Mouse (Mus musculus): ENCODE data around the gene H2-K1. TPM values are rescaled to one million over a fixed set of nuclear protein-coding genes. Genes with fewer than 3 reads are reported as not detected.
"Not testable (repeated sequence)": the region's sequence is repeated elsewhere in the genome, so short reads cannot be mapped to it uniquely, and the experiment has no call there.

Gene H2-K1
- polyA plus RNA-seq, 1 experiment from 2014 or later: 19.8 TPM

DNA sequence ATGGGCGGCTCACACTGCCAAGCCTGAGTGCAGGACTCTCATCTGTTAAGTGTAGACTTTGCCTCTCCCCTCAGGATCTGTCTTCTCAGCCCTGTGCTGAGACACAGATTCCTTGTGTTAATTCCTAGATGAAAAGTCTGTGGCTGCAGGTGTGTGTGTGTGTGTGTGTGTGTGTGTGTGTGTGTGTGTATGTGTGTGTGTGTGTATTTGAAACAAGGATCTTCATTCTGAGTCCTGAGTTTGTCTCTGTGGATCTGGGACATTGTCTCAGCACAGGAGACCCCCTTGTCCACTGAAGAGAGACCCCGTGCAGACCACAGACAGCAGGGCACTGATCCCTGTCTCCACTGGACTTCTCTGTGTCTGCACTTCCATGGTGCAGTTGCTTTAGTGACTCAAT is 649 bp upstream of the H2-K1 start:
- Histone ChIP-seq H3K4me1 (peaks cover 14% of the 10 kb centered on the region), H3K4me2 (peak overlapping the region; percentile 97; the same call in 1 of the 2 replicates), H3K4me3 (replicated peaks) (peak overlapping the region; percentile 53; the same call in 1 of the 2 replicates), H3K27me3 (replicated peaks) (peaks cover 35% of the 10 kb centered on the region)
- H3K9me3 ChIP-seq (replicated peaks); H3K9ac ChIP-seq (replicated peaks); H3K27ac ChIP-seq (replicated peaks); ATAC-seq (ENCODE audit: low FRiP score); H3K36me3 ChIP-seq: not testable (repeated sequence)
- WGBS: 59% methylated on average over 2 of the region's 2 CpGs

DNA sequence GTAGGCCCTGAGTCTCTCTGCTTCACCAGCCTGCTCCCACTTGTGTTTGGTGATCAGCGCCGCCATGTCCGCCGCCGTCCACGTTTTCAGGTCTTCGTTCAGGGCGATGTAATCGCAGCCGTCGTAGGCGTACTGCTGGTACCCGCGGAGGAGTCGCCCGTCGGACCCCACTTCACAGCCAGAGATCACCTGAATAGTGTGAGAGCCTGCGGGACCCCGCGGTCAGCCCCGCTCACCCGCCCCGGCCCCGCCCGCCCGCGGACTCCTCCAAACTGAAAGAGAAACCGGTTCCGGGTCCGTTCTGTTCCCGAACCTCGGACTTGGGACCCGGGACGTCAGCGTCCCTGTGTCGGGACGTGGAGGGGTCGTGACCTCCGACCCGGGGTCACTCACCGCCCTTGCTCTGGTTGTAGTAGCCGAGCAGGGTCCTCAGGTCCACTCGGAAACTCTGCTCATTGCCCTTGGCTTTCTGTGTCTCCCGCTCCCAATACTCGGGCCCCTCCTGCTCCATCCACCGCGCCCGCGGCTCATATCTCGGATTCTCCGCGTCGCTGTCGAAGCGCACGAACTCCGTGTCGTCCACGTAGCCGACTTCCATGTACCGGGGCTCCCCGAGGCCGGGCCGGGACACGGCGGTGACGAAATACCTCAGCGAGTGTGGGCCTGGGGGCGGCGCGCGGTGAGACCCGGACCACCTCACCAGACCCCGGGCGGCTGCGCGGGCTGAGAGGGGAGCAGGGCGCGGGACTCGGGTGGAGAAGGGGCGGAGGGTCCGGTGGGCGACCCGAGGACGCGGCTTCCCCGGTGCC is 602 bp downstream of the H2-K1 start:
- WGBS: 2% methylated on average over 86 of the region's 87 CpGs

DNA sequence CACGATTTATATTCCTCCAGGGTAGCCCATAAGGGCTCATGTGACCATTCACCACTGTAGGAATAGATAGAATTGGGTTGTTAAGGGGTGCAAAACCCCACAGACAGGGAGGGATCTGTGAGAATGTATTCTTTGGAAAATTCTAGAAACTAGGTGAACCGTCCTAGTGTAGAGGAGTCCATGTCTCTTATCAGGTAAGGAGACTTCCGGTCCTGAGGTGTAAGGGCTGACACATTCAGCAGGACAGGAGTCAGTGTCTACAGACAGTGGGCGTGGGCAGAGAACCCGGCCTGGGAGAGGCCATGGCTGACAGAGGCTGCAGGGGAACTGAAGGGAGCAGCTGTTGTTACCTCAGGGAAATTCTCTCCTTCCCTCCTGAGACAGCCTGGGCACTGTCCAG is 1.4 kb downstream of the H2-K1 start:
- H3K4me1 ChIP-seq: peaks cover 14% of the 10 kb centered on the region
- not testable (repeated sequence) for H3K4me3 ChIP-seq (replicated peaks); ATAC-seq (ENCODE audit: low FRiP score); H3K9me3 ChIP-seq (replicated peaks); H3K27ac ChIP-seq (replicated peaks); H3K9ac ChIP-seq (replicated peaks); H3K36me3 ChIP-seq; H3K4me2 ChIP-seq
- 67% methylated on average over 5 of the region's 5 CpGs for WGBS
- H3K27me3 ChIP-seq (replicated peaks): peaks cover 35% of the 10 kb centered on the region

More for the DNA sequence above, 602 bp downstream of the H2-K1 start:
- H3K4me1 ChIP-seq: peaks cover 14% of the 10 kb centered on the region
- H3K36me3 ChIP-seq: no peaks in the 10 kb centered on the region
- peak overlapping the region; percentile 53 for H3K4me3 ChIP-seq (replicated peaks)
- peak; percentile 69; the same call in 1 of the 2 replicates for ATAC-seq (ENCODE audit: low FRiP score)
- no peak overlapping the region for H3K27ac ChIP-seq (replicated peaks)
- H3K4me2 ChIP-seq: peak overlapping the region; percentile 97
- H3K27me3 ChIP-seq (replicated peaks): peaks cover 35% of the 10 kb centered on the region
- peak overlapping the region; percentile 47 for H3K9ac ChIP-seq (replicated peaks)
- H3K9me3 ChIP-seq (replicated peaks): no peaks in the 10 kb centered on the region

DNA sequence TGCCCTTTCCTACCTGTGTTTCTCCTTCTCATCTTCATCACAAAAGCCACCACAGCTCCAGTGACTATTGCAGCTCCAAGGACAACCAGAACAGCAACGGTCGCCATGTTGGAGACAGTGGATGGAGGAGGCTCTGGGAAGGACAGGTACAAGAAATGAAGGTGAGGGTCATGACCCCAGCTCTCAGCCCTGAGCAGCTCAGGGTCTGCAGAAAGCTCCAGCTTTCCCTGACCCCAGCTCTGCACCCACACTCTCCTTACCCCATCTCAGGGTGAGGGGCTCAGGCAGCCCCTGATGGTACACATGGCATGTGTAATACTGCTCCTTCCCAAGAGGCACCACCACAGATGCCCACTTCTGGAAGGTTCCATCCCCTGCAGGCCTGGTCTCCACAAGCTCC is 3.1 kb downstream of the H2-K1 start:
- WGBS: 83% methylated on average over 2 of the region's 2 CpGs
- H3K27ac ChIP-seq (replicated peaks); ATAC-seq (ENCODE audit: low FRiP score); H3K9ac ChIP-seq (replicated peaks); H3K4me2 ChIP-seq; H3K36me3 ChIP-seq; H3K9me3 ChIP-seq (replicated peaks); H3K4me3 ChIP-seq (replicated peaks): not testable (repeated sequence)
- peaks cover 14% of the 10 kb centered on the region for H3K4me1 ChIP-seq
- H3K27me3 ChIP-seq (replicated peaks): peaks cover 32% of the 10 kb centered on the region

DNA sequence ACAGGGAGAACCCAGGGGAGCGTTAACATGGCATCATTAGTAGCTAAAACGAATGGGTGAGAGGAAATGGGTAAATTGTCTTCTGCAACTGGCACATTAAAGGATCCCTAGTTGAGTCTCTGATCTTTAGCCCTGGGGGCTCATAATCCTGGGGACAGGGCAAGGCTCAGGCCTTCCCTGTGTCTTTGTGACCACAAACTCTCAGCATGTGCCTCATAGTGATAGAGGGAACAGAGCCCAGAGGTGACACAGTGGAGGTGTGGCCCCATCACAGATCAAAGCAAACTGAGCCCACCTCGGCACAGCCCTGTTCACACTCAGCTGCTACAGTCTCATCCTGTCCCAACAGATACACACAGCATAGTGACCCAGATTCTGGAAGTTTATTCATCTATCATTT is 4.5 kb downstream of the H2-K1 start:
- WGBS: 66% methylated on average over 3 of the region's 3 CpGs
- H3K36me3 ChIP-seq: no peaks in the 10 kb centered on the region
- H3K4me1 ChIP-seq: peaks cover 16% of the 10 kb centered on the region
- H3K9me3 ChIP-seq (replicated peaks): no peaks in the 10 kb centered on the region
- H3K27me3 ChIP-seq (replicated peaks): peaks cover 20% of the 10 kb centered on the region
- H3K27ac ChIP-seq (replicated peaks): no peak overlapping the region
- ATAC-seq (ENCODE audit: low FRiP score): no peak
- H3K4me3 ChIP-seq (replicated peaks): no peak overlapping the region
- H3K9ac ChIP-seq (replicated peaks): no peak overlapping the region
- H3K4me2 ChIP-seq: no peak overlapping the region

DNA sequence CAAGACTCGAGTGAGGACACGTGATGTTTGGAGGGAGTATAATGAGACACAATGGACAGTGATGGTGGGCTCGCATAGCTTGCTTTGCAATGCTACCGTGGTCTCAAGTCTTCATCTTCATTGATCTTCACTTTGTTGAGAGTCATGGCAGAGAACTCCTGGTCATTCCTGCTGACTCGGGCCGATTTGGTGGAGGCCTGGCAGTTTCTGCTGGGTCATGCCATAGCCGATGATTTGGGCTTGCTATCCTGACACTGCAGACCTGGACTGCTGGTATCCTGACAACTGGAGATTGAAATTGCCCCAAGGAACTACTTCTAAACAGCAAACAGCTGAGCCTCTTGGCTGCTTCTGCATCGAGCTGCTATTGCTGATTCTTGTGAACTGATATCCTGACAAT is 5.2 kb downstream of the H2-K1 start:
- Histone ChIP-seq H3K4me1 (peaks cover 11% of the 10 kb centered on the region), H3K9ac (replicated peaks) (no peak overlapping the region), H3K27ac (replicated peaks) (no peak overlapping the region), H3K4me3 (replicated peaks) (no peak overlapping the region), H3K4me2 (no peak overlapping the region), H3K9me3 (replicated peaks) (no peaks in the 10 kb centered on the region), H3K27me3 (replicated peaks) (peaks cover 13% of the 10 kb centered on the region), H3K36me3 (no peaks in the 10 kb centered on the region)
- ATAC-seq (ENCODE audit: low FRiP score): no peak
- 91% methylated on average over 8 of the region's 8 CpGs for WGBS

DNA sequence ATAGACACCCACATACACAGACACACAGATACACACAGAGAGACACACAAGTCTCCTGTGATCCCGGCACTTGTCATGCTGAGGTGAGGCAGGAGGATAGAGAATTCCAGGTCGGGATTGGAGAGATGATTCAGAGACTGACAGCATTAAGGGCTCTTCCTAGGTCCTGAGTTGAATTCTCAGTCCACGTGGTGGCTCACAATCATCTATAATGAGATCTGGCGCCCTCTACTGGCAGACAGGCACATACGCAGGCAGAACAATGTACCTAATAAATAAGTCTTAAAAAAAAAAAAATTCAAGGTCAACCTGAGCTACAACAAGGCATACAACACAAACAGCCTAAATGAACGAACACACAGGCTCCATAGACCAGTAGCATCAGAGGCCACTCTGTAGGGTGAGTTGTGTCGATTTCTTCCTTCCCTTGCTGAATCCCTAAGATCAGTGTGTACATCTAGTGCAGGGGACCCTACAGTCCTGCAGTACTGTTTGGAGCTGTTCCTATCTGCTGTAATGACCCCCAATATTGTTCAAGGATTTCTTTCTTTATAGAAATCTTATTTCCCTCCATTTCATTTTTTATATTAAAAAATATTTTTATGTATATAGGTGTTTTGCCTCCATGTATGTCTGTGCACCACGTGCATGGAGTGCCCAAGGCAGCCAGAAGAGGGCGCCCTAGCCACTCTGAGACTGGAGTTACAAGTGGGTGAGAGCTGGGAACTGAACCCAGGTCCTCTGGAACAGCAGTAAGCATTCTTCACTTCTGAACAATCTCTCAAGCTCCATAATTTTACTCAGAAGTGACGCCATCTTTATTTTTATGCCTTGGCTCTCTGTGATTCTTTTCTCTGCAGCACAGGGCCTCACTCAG is 8.1 kb downstream of the H2-K1 start:
- H3K4me1 ChIP-seq: 0 out of 2 replicates have a peak, but pooled peaks cover 2% of the 10 kb centered on the region
- ATAC-seq (ENCODE audit: low FRiP score): peak; percentile 59; the same call in 1 of the 2 replicates
- no peak overlapping the region for H3K4me3 ChIP-seq (replicated peaks)
- no peaks in the 10 kb centered on the region for H3K36me3 ChIP-seq
- H3K27ac ChIP-seq (replicated peaks): no peak overlapping the region
- 38% methylated on average over 10 of the region's 10 CpGs for WGBS
- no peaks in the 10 kb centered on the region for H3K9me3 ChIP-seq (replicated peaks)
- H3K9ac ChIP-seq (replicated peaks): no peak overlapping the region
- 0 out of 2 replicates have a peak, but pooled peaks cover 3% of the 10 kb centered on the region for H3K27me3 ChIP-seq (replicated peaks)
- 0 out of 2 replicates have a peak overlapping the region, but pooled peaks have one; percentile 23 for H3K4me2 ChIP-seq

DNA sequence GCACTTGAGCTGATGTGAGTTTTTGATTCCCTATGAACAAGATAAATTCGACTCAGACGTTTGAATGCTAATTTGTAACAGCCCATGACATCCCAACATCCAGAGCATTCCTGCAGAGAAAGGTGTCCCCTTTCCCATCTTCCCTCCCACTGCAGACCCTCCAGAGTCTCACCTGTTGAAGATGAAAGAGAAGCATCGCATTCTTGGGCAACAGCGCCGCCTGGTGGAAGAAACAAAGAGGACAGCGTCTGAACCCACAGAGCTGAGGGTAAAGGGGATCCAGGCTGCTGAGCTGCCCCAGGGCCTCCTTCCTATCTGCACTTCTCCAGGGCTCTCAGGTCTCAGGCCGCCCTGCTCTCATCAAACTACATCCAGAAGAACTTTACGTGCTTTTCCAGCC is 18.0 kb downstream of the H2-K1 start:
- H3K27ac ChIP-seq (replicated peaks): peak overlapping the region; percentile 93
- not testable (repeated sequence) for H3K9ac ChIP-seq (replicated peaks); H3K9me3 ChIP-seq (replicated peaks); H3K36me3 ChIP-seq; ATAC-seq (ENCODE audit: low FRiP score)
- H3K27me3 ChIP-seq (replicated peaks): peaks cover 32% of the 10 kb centered on the region
- peak overlapping the region; percentile 67 for H3K4me2 ChIP-seq
- 7% methylated on average over 8 of the region's 8 CpGs for WGBS
- peak overlapping the region; percentile 58 for H3K4me3 ChIP-seq (replicated peaks)
- peaks cover 29% of the 10 kb centered on the region for H3K4me1 ChIP-seq

DNA sequence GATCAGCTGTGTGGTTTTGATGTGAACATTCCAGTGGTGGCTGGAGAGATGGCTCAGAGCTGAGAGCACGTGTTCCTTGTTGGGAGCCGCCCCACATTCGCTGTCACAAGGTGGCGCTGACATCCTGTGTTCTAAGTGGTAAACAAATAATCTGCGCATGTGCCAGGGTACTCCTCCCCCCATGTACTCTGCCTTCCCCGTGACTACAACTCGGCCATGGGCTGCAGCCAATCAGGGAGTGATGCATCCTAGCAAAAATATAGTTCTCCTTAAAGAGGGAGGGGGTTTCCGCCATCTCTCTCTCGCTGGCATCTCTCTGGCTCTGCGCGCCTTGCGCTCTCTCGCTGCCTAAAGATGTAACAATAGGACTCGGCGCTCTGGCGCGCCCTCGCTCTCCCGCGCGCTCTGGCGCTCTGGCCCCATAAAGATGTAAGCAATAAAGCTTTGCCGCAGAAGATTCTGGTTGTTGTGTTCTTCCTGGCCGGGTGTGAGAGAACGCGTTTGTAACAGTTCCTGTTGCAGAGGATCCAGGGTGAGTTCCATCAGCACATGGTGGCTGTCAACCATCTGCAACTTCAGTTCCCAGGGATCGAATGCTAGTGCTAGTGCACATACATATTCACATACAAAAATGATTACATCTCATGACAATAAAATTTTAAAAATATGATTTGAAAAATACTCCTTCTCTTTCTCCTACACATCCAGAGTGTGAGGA is 18.8 kb downstream of the H2-K1 start:
- Histone ChIP-seq H3K27ac (replicated peaks) (peak overlapping the region; percentile 93), H3K9ac (replicated peaks) (peak overlapping the region; percentile 68), H3K4me2 (peak overlapping the region; percentile 67), H3K4me3 (replicated peaks) (peak overlapping the region; percentile 58), H3K27me3 (replicated peaks) (peaks cover 40% of the 10 kb centered on the region), H3K4me1 (peaks cover 29% of the 10 kb centered on the region)
- H3K9me3 ChIP-seq (replicated peaks); H3K36me3 ChIP-seq: not testable (repeated sequence)
- WGBS: under 1% methylated on average over 27 of the region's 27 CpGs
- ATAC-seq (ENCODE audit: low FRiP score): peak; percentile 97

DNA sequence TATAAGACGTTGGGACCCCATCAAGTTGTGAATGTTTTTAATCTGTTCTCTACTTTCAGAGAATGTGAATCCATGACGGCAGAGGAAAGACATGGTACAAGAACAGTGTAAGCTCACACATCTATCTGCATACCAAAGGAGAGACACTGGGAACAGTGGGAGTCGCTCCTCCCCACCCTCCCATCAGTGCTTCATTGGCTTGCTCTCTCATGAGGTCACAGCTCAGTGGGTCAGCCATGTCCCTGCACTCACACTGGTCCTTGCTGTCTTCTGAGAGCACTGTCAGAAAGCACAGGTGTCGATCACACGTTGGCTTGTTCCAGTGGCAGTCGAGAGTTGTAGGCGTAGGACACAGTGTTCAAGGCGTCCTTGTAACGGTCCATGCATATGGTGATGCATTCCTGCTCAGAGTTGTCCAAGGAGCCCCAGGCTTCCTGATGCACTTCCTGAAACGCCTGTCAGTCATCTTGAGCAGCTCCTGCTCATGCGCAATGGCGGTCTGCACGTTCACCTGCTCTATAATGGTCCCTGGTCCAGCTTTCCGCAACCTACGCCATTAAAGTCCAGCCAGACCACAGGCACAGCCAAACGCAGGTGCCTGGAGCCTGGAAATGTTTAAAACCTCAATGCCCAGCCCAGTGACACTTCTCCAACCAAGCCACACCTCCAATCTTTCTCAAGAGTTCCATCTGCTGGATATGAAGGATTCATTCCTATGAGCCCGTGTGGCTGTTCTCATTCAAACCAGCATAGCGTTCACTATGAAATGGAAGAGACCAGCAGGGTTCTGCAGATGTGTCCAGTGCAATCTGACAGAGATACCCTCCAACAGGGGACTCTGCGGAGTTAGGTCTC is 19.7 kb downstream of the H2-K1 start:
- Histone ChIP-seq H3K36me3 (no peaks in the 10 kb centered on the region), H3K27me3 (replicated peaks) (peaks cover 46% of the 10 kb centered on the region), H3K9me3 (replicated peaks) (no peaks in the 10 kb centered on the region), H3K4me2 (peak overlapping the region; percentile 67), H3K4me3 (replicated peaks) (peak overlapping the region; percentile 58; the same call in 1 of the 2 replicates), H3K27ac (replicated peaks) (peak overlapping the region; percentile 93), H3K9ac (replicated peaks) (0 out of 2 replicates have a peak overlapping the region, but pooled peaks have one; percentile 26), H3K4me1 (peaks cover 29% of the 10 kb centered on the region)
- peak; percentile 16 for ATAC-seq (ENCODE audit: low FRiP score)
- 79% methylated on average over 19 of the region's 19 CpGs for WGBS

Data from neural tube, embryonic 15.5 days (tissue).